Mouse (Mus musculus) liver, embryonic 11.5 days (tissue): ENCODE results near the gene Pnmal1. TPM values are rescaled to one million over a fixed set of nuclear protein-coding genes. Genes with fewer than 3 reads are reported as not detected.
A peak's percentile ranks its signal among the peaks of the same experiment; 100 is the strongest.

Source experiments
- ATAC-seq: fragments of 200-750 bp; cut with Nextera tagmentation; replicated peaks from 2 replicates; pipeline ENCODE4 v1.8.0; 2017; ENCODE audit warnings: moderate number of reproducible peaks, mild to moderate bottlenecking, moderate TSS enrichment, moderate library complexity; ENCODE audit not compliant: low FRiP score
- DNase-seq: peaks from one replicate; pipeline ENCODE4 v3.0.0-alpha.2; 2017; ENCODE audit warnings: low spot score
- H3K27ac ChIP-seq: fragments of 300-500 bp; sonication (generic); 2 replicates; pipeline ENCODE4 v1.5.1; 2014; ENCODE audit warnings: mild to moderate bottlenecking, low read depth, low read length, control low read depth
- H3K27me3 ChIP-seq: fragments of 300-500 bp; sonication (generic); replicated peaks from 2 replicates; pipeline ENCODE4 v1.6.1; 2014; ENCODE audit warnings: low read length, mixed read lengths; ENCODE audit not compliant: control insufficient read depth, insufficient read depth
- H3K36me3 ChIP-seq: fragments of 300-500 bp; sonication (generic); 2 replicates; pipeline ENCODE4 v1.6.1; 2014; ENCODE audit warnings: mild to moderate bottlenecking, low read length, moderate library complexity, mixed read lengths; ENCODE audit not compliant: control insufficient read depth, insufficient read depth
- H3K4me1 ChIP-seq: fragments of 300-500 bp; sonication (generic); replicated peaks from 2 replicates; pipeline ENCODE4 v1.6.1; 2014; ENCODE audit warnings: low read length, mixed read lengths; ENCODE audit not compliant: control insufficient read depth, insufficient read depth
- H3K4me2 ChIP-seq: fragments of 300-500 bp; sonication (generic); 2 replicates; pipeline ENCODE4 v1.6.1; 2014; ENCODE audit warnings: mild to moderate bottlenecking, control low read depth, moderate library complexity
- H3K4me3 ChIP-seq: fragments of 300-500 bp; sonication (generic); 2 replicates; pipeline ENCODE4 v1.5.1; 2014; ENCODE audit warnings: low read depth, low read length, control low read depth
- H3K9ac ChIP-seq: fragments of 300-500 bp; sonication (generic); 2 replicates; pipeline ENCODE4 v1.6.1; 2014; ENCODE audit warnings: low read depth, low read length, control low read depth
- H3K9me3 ChIP-seq: fragments of 300-500 bp; sonication (generic); 2 replicates; pipeline ENCODE4 v1.6.1; 2016; ENCODE audit warnings: low read length, inconsistent platforms, mixed read lengths; ENCODE audit not compliant: control insufficient read depth
- WGBS: fragments of 180-500 bp; shearing (Covaris S2); extraction: QIAGEN DNeasy Blood & Tissue Kit; methylation state at CpG from one replicate; pipeline ENCODE4 v1.1.7; 2014; 5-methylcytosine and 5-hydroxymethylcytosine counted together
- polyA plus RNA-seq: library from polyadenylated mRNA; unstranded; fragments of >200 nt; fragmentation: Nextera tagmentation; extraction: Ambion mirVana; gene quantifications from 2 replicates; pipeline ENCODE4 v1.2.1, GENCODE M21; 2014

Gene Pnmal1
- polyA plus RNA-seq, 1 experiment from 2014 or later, result 0.18 TPM

- no peak overlapping the region for H3K9ac ChIP-seq
- H3K36me3 ChIP-seq, result no peaks in the 10 kb centered on the region
- no peaks in the 10 kb centered on the region for H3K4me1 ChIP-seq
- H3K4me2 ChIP-seq, result no peak overlapping the region
- ATAC-seq (no peak), DNase-seq (no peak)
- H3K27ac ChIP-seq, result no peak overlapping the region
- H3K27me3 ChIP-seq, result no peaks in the 10 kb centered on the region
- H3K4me3 ChIP-seq, result no peak overlapping the region
- H3K9me3 ChIP-seq, result no peaks in the 10 kb centered on the region
- WGBS, result 35% methylated on average over 14 of the region's 14 CpGs
These were observed 26.5 kb upstream of the Pnmal1 start for GRCm38 (mm10) chr7:16932704-16933577.

- Histone ChIP-seq H3K9me3 (no peaks in the 10 kb centered on the region), H3K36me3 (no peaks in the 10 kb centered on the region), H3K4me2 (no peak overlapping the region), H3K4me1 (no peaks in the 10 kb centered on the region), H3K9ac (no peak overlapping the region), H3K27ac (no peak overlapping the region), H3K4me3 (no peak overlapping the region), H3K27me3 (no peaks in the 10 kb centered on the region)
- no peak for ATAC-seq
- no peak for DNase-seq
- 46% methylated on average over 4 of the region's 4 CpGs for WGBS
These were observed 22.2 kb upstream of the Pnmal1 start for GRCm38 (mm10) chr7:16937312-16937711.

- no peak overlapping the region for H3K27ac ChIP-seq
- 73% methylated on average over 17 of the region's 17 CpGs for WGBS
- H3K9ac ChIP-seq, result no peak overlapping the region
- no peak overlapping the region for H3K4me2 ChIP-seq
- DNase-seq, result no peak
- no peaks in the 10 kb centered on the region for H3K9me3 ChIP-seq
- no peak overlapping the region for H3K4me3 ChIP-seq
- no peak for ATAC-seq
- H3K4me1 ChIP-seq, result no peaks in the 10 kb centered on the region
- no peaks in the 10 kb centered on the region for H3K36me3 ChIP-seq
- H3K27me3 ChIP-seq, result 0 out of 2 replicates have a peak, but pooled peaks cover 2% of the 10 kb centered on the region
These were observed 21.2 kb upstream of the Pnmal1 start for GRCm38 (mm10) chr7:16938117-16938791.

- DNase-seq (no peak), ATAC-seq (no peak)
- no peaks in the 10 kb centered on the region for H3K9me3 ChIP-seq
- no peak overlapping the region for H3K9ac ChIP-seq
- no peak overlapping the region for H3K27ac ChIP-seq
- H3K36me3 ChIP-seq, result no peaks in the 10 kb centered on the region
- H3K4me1 ChIP-seq, result no peaks in the 10 kb centered on the region
- peaks cover 22% of the 10 kb centered on the region for H3K27me3 ChIP-seq
- whole genome bisulfite sequencing, result 57% methylated on average over 7 of the region's 7 CpGs
- H3K4me2 ChIP-seq, result no peak overlapping the region
- H3K4me3 ChIP-seq, result no peak overlapping the region
These were observed 19.2 kb upstream of the Pnmal1 start for GRCm38 (mm10) chr7:16940292-16940691.

- peaks cover 48% of the 10 kb centered on the region for H3K27me3 ChIP-seq
- WGBS, result 59% methylated on average over 4 of the region's 4 CpGs
These were observed 16.6 kb upstream of the Pnmal1 start for GRCm38 (mm10) chr7:16942861-16943260.

GRCm38 (mm10) chr7:16944061-16944807 is 15.2 kb upstream of the Pnmal1 start, which contains the start of gene Pnmal2:
Pnmal2 (plus strand) TSS chr7:16944682.
- peak; percentile 77 for ATAC-seq
- no peak within 1 kb of the TSS for H3K27ac ChIP-seq
- H3K27me3 ChIP-seq, result peaks cover 62% of the 10 kb centered on the region
- H3K36me3 ChIP-seq, result no peaks in the 10 kb centered on the region
- 15% methylated on average over 36 of the region's 36 CpGs for WGBS
- peaks cover 7% of the 10 kb centered on the region; the same call in 1 of the 2 replicates for H3K4me1 ChIP-seq
- no peaks in the 10 kb centered on the region for H3K9me3 ChIP-seq
- H3K4me2 ChIP-seq, result peak within 1 kb of the TSS; percentile 79
- peak; percentile 81 for DNase-seq
- peak within 1 kb of the TSS; percentile 2 for H3K9ac ChIP-seq
- peak within 1 kb of the TSS; percentile 53 for H3K4me3 ChIP-seq

More at GRCm38 (mm10) chr7:16942861-16943260, 16.6 kb upstream of the Pnmal1 start:
- Histone ChIP-seq H3K4me2 (no peak overlapping the region), H3K4me3 (no peak overlapping the region), H3K27ac (no peak overlapping the region), H3K9me3 (no peaks in the 10 kb centered on the region), H3K4me1 (peaks cover 7% of the 10 kb centered on the region; the same call in 1 of the 2 replicates), H3K36me3 (no peaks in the 10 kb centered on the region), H3K9ac (no peak overlapping the region)
- ATAC-seq (no peak), DNase-seq (no peak)

- H3K27me3 ChIP-seq, result peaks cover 68% of the 10 kb centered on the region
- peak overlapping the region; percentile 53 for H3K4me3 ChIP-seq
- peak overlapping the region; percentile 2 for H3K9ac ChIP-seq
- H3K36me3 ChIP-seq, result no peaks in the 10 kb centered on the region
- peaks cover 7% of the 10 kb centered on the region; the same call in 1 of the 2 replicates for H3K4me1 ChIP-seq
- ATAC-seq, result 0 out of 2 replicates have a peak, but pooled peaks have one; percentile 6
- peak overlapping the region; percentile 79 for H3K4me2 ChIP-seq
- no peak for DNase-seq
- WGBS, result 4% methylated on average over 22 of the region's 22 CpGs
- no peak overlapping the region for H3K27ac ChIP-seq
- H3K9me3 ChIP-seq, result no peaks in the 10 kb centered on the region
These were observed 14.6 kb upstream of the Pnmal1 start for GRCm38 (mm10) chr7:16944808-16945315.

- 11% methylated on average over 17 of the region's 17 CpGs for WGBS
- Histone ChIP-seq H3K4me2 (no peak overlapping the region), H3K36me3 (no peaks in the 10 kb centered on the region), H3K4me1 (peaks cover 7% of the 10 kb centered on the region; the same call in 1 of the 2 replicates), H3K27ac (no peak overlapping the region), H3K9me3 (no peaks in the 10 kb centered on the region), H3K9ac (no peak overlapping the region), H3K27me3 (peaks cover 68% of the 10 kb centered on the region), H3K4me3 (no peak overlapping the region)
- no peak for ATAC-seq
- DNase-seq, result no peak
These were observed 14.1 kb upstream of the Pnmal1 start for GRCm38 (mm10) chr7:16945419-16945818.
